Mouse (Mus musculus): ENCODE results near the gene Cela1. TPM values are rescaled to one million over a fixed set of nuclear protein-coding genes. Genes with fewer than 3 reads are reported as not detected.
A peak's percentile ranks its signal among the peaks of the same experiment; 100 is the strongest.

Gene Cela1
- total and polyA plus RNA-seq, 2 experiments from 2014 or later = 2.0 TPM

DNA sequence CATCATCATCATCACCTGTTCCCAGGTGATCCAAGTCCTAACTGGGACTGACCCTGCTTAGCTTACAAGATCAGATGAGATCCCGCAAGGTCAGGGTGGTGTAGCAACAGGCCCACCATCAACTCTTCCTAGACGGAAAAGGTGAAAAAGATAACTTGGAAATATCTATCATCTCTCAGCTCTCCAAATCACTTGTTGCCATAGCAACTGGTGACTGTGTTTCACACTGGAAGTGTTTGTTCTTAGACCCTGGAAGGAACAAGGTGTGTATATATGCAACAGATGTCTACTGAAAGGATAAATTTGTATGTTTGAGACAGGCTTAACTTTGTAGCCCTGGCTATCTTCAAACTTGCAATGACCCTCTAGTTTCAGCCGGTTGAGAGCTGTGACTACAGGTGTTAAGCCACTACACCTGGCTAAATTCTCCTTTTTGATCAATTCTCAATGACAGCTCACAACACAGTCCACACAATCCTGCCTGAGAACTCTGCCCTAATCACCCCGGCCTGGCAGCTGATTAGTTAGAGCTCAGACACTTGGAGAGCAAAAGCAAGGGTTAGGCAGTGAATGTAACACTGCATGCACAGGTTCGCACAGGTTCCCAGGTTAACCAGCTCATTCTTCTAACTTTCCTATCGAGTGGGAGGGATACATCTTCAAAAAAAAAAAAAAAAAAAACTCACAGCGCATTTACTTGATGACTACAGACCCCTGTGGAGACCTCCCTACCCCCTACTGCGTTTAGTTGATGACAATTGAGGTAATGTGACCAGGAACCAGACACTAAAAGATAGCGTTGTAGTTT, 22.1 kb downstream of the Cela1 start:
- no peaks in the 10 kb centered on the region for H3K4me1 ChIP-seq (ENCODE audit: insufficient read depth, low read length)
- H3K27me3 ChIP-seq (ENCODE audit: insufficient read depth, low read length) = no peaks in the 10 kb centered on the region
- no peaks in the 10 kb centered on the region for H3K36me3 ChIP-seq (ENCODE audit: insufficient read depth, low read length)
- no peak overlapping the region for H3K4me2 ChIP-seq (ENCODE audit: low read depth, low read length, poor library complexity, severe bottlenecking)
- no peak overlapping the region for H3K4me3 ChIP-seq (ENCODE audit: low read depth, low read length)
- peak; percentile 46 for DNase-seq (ENCODE audit: low spot score)
- H3K9ac ChIP-seq (replicated peaks; ENCODE audit: low read length, poor library complexity, severe bottlenecking) = no peak overlapping the region
- no peaks in the 10 kb centered on the region for H3K9me3 ChIP-seq (ENCODE audit: low read length)
- no peak for TF ChIP-seq CTCF (IDR thresholded peaks at IDR 0.05)
- no peak for ATAC-seq (ENCODE audit: low FRiP score)
- WGBS = 45% methylated on average over 9 of the region's 9 CpGs
- H3K27ac ChIP-seq (ENCODE audit: low read depth, low read length) = no peak overlapping the region

DNA sequence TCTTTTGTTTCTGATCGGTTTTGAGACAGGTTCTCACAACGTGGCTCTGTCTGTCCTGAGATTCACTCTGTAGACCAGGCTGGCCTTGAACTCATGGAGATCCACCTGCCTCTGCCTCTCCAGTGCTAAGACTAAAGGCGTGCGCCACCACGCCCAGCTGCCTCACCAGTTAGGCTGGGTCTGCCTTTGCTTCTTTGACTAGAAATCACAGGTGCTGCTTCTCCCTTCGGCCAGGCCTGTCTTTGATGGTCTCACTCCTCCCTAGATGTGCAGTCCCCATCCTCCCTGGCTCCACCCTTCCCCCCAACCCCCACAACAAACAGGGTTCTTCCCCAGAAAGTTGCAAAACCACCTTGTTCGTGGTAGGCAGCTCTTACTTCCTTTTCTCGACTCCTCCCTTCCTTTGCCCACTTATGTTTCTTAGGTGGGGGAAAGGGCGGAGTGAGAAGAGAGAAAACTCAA, 22.9 kb downstream of the Cela1 start:
- WGBS = 84% methylated on average over 9 of the region's 9 CpGs
- no peak overlapping the region for H3K27ac ChIP-seq (ENCODE audit: low read depth, low read length)
- H3K9me3 ChIP-seq (ENCODE audit: low read length) = no peaks in the 10 kb centered on the region
- TF ChIP-seq CTCF (IDR thresholded peaks at IDR 0.05) = no peak
- no peak overlapping the region for H3K4me3 ChIP-seq (ENCODE audit: low read depth, low read length)
- no peaks in the 10 kb centered on the region for H3K27me3 ChIP-seq (ENCODE audit: insufficient read depth, low read length)
- no peak overlapping the region for H3K4me2 ChIP-seq (ENCODE audit: low read depth, low read length, poor library complexity, severe bottlenecking)
- DNase-seq (ENCODE audit: low spot score) (no peak), ATAC-seq (ENCODE audit: low FRiP score) (no peak)
- no peak overlapping the region for H3K9ac ChIP-seq (replicated peaks; ENCODE audit: low read length, poor library complexity, severe bottlenecking)
- H3K4me1 ChIP-seq (ENCODE audit: insufficient read depth, low read length) = no peaks in the 10 kb centered on the region
- no peaks in the 10 kb centered on the region for H3K36me3 ChIP-seq (ENCODE audit: insufficient read depth, low read length)

DNA sequence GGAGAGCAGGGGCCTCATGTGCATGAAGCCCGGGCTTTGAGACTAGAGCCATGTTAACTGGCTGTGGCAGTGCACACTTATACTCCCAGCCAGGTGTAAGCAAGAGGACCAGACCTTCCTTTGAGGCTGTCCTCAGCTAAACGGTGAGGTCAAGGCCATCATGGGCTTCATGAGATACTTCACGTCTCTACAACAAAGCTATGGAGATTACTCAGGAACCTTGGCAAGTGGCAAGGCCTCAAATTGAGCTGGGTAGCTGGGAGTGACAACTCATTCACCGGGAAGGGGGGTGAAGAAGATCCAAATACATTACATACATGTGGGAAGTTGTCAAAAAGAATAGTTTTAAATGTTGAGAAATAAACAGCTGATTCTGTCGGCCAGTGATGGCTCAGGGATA, 26.9 kb downstream of the Cela1 start:
- 89% methylated on average over 5 of the region's 5 CpGs for WGBS
- Histone ChIP-seq H3K9ac (replicated peaks; ENCODE audit: low read length, poor library complexity, severe bottlenecking) (no peak overlapping the region), H3K27me3 (ENCODE audit: insufficient read depth, low read length) (no peaks in the 10 kb centered on the region), H3K4me1 (ENCODE audit: insufficient read depth, low read length) (no peaks in the 10 kb centered on the region), H3K36me3 (ENCODE audit: insufficient read depth, low read length) (no peaks in the 10 kb centered on the region), H3K4me3 (ENCODE audit: low read depth, low read length) (no peak overlapping the region), H3K27ac (ENCODE audit: low read depth, low read length) (no peak overlapping the region), H3K4me2 (ENCODE audit: low read depth, low read length, poor library complexity, severe bottlenecking) (no peak overlapping the region), H3K9me3 (ENCODE audit: low read length) (no peaks in the 10 kb centered on the region)
- no peak for TF ChIP-seq CTCF (IDR thresholded peaks at IDR 0.05)
- no peak for DNase-seq (ENCODE audit: low spot score)
- ATAC-seq (ENCODE audit: low FRiP score) = no peak

DNA sequence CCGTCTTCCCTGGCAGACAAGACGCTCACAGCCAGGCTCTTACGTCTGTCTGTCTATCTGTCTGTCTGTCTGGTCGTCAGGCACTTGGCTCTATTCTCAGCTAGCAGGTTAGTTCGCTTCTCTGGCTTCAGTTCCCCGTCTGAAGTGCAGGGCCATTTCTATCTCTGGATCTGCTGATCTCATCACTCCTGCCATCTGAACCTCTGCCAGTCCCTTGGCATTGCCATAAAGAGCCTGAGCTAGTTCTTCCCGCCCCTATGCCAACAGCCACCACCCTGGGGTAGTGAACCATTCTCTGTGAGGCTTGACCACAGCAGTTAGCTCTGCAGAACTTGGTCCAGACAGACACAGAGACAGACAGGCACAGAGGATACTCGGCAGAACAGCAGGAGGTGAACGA, 27.4 kb downstream of the Cela1 start:
- WGBS = 85% methylated on average over 9 of the region's 9 CpGs
- Histone ChIP-seq H3K27ac (ENCODE audit: low read depth, low read length) (no peak overlapping the region), H3K4me2 (ENCODE audit: low read depth, low read length, poor library complexity, severe bottlenecking) (no peak overlapping the region), H3K36me3 (ENCODE audit: insufficient read depth, low read length) (no peaks in the 10 kb centered on the region), H3K4me3 (ENCODE audit: low read depth, low read length) (no peak overlapping the region), H3K27me3 (ENCODE audit: insufficient read depth, low read length) (no peaks in the 10 kb centered on the region), H3K9ac (replicated peaks; ENCODE audit: low read length, poor library complexity, severe bottlenecking) (no peak overlapping the region), H3K9me3 (ENCODE audit: low read length) (no peaks in the 10 kb centered on the region), H3K4me1 (ENCODE audit: insufficient read depth, low read length) (no peaks in the 10 kb centered on the region)
- no peak for ATAC-seq (ENCODE audit: low FRiP score)
- DNase-seq (ENCODE audit: low spot score) = no peak
- TF ChIP-seq CTCF (IDR thresholded peaks at IDR 0.05) = no peak

DNA sequence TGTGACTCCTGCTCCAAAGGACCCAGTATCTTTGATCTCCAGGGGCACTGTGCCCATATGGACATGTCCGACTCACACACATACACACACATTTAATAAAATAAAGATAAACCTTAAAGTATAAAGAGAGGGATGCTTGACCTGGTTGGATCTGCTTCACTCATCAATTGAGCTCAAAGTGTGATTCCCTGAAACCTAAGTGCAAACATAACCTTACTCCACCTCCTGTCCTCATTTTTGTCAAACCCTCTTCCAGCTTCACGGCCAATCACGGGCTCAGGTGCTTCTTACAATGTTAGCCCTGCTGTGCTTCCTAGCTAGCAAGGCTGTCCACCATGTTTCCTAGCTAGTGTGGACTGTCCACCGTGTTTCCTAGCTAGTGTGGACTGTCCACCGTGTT, 32.5 kb downstream of the Cela1 start:
- H3K4me3 ChIP-seq (ENCODE audit: low read depth, low read length) = no peak overlapping the region
- WGBS = 88% methylated on average over 5 of the region's 5 CpGs
- ATAC-seq (ENCODE audit: low FRiP score) (no peak), DNase-seq (ENCODE audit: low spot score) (no peak)
- H3K27ac ChIP-seq (ENCODE audit: low read depth, low read length) = no peak overlapping the region
- H3K27me3 ChIP-seq (ENCODE audit: insufficient read depth, low read length) = no peaks in the 10 kb centered on the region
- TF ChIP-seq CTCF (IDR thresholded peaks at IDR 0.05) = no peak
- no peaks in the 10 kb centered on the region for H3K9me3 ChIP-seq (ENCODE audit: low read length)
- H3K9ac ChIP-seq (replicated peaks; ENCODE audit: low read length, poor library complexity, severe bottlenecking) = no peak overlapping the region
- H3K36me3 ChIP-seq (ENCODE audit: insufficient read depth, low read length) = no peaks in the 10 kb centered on the region
- H3K4me1 ChIP-seq (ENCODE audit: insufficient read depth, low read length) = no peaks in the 10 kb centered on the region
- no peak overlapping the region for H3K4me2 ChIP-seq (ENCODE audit: low read depth, low read length, poor library complexity, severe bottlenecking)

DNA sequence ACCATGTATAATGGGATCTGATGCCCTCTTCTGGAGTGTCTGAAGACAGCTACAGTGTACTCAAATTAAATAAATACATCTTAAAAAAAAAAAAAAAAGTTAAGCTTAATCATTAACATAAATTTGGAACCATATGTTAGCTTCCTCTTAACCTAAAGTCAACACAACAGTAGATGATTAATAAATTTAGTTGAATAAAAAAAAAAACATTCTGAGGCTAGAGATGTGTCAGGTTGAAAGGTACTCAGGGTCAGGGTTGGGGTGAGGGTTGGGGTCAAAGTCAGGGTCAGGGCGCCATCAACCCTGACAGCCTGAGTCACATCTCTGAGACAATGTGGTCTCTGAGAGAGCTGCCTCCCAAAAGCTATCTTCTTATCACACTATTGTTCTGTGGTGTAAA, 33.5 kb downstream of the Cela1 start:
- no peak for DNase-seq (ENCODE audit: low spot score)

More for the DNA sequence above, 33.5 kb downstream of the Cela1 start:
- no peak for ATAC-seq (ENCODE audit: low FRiP score)
- no peak for TF ChIP-seq CTCF (IDR thresholded peaks at IDR 0.05)
- H3K27ac ChIP-seq (ENCODE audit: low read depth, low read length) = no peak overlapping the region
- no peaks in the 10 kb centered on the region for H3K9me3 ChIP-seq (ENCODE audit: low read length)
- H3K36me3 ChIP-seq (ENCODE audit: insufficient read depth, low read length) = no peaks in the 10 kb centered on the region
- no peak overlapping the region for H3K4me2 ChIP-seq (ENCODE audit: low read depth, low read length, poor library complexity, severe bottlenecking)
- H3K4me1 ChIP-seq (ENCODE audit: insufficient read depth, low read length) = no peaks in the 10 kb centered on the region
- H3K27me3 ChIP-seq (ENCODE audit: insufficient read depth, low read length) = no peaks in the 10 kb centered on the region
- H3K4me3 ChIP-seq (ENCODE audit: low read depth, low read length) = no peak overlapping the region
- 87% methylated on average over 1 of the region's 1 CpGs for WGBS
- no peak overlapping the region for H3K9ac ChIP-seq (replicated peaks; ENCODE audit: low read length, poor library complexity, severe bottlenecking)

All from midbrain, postnatal 0 days (tissue).